Mouse (Mus musculus): ENCODE results near the gene Twf1. TPM values are rescaled to one million over a fixed set of nuclear protein-coding genes. Genes with fewer than 3 reads are reported as not detected.

Gene Twf1
- polyA plus RNA-seq, 1 experiment from 2014 or later: 79.8 TPM

Other genes starting within 250 kb of the Twf1 start
- gene Adamts20, start 124.5 kb downstream of the Twf1 start, polyA plus RNA-seq (2014; fragmentation: Nextera tagmentation; extraction: Ambion mirVana): 6.8 and 8.8 TPM in 2 replicates
- 11.5 and 12.0 TPM in 2 replicates for gene Pus7l, start 46.3 kb downstream of the Twf1 start, polyA plus RNA-seq (2014; fragmentation: Nextera tagmentation; extraction: Ambion mirVana)
- 2.1 and 2.9 TPM in 2 replicates for gene Irak4, start 46.2 kb downstream of the Twf1 start, polyA plus RNA-seq (2014; fragmentation: Nextera tagmentation; extraction: Ambion mirVana)
- gene Tmem117, start 39.3 kb upstream of the Twf1 start, polyA plus RNA-seq (2014; fragmentation: Nextera tagmentation; extraction: Ambion mirVana): 1.5 and 1.9 TPM in 2 replicates